Mouse (Mus musculus): ENCODE measurements around the gene Iqub. TPM values are rescaled to one million over a fixed set of nuclear protein-coding genes. Genes with fewer than 3 reads are reported as not detected.
A peak's percentile ranks its signal among the peaks of the same experiment; 100 is the strongest.

Iqub gene
- polyA plus RNA-seq, 1 experiment: not detected

DNA sequence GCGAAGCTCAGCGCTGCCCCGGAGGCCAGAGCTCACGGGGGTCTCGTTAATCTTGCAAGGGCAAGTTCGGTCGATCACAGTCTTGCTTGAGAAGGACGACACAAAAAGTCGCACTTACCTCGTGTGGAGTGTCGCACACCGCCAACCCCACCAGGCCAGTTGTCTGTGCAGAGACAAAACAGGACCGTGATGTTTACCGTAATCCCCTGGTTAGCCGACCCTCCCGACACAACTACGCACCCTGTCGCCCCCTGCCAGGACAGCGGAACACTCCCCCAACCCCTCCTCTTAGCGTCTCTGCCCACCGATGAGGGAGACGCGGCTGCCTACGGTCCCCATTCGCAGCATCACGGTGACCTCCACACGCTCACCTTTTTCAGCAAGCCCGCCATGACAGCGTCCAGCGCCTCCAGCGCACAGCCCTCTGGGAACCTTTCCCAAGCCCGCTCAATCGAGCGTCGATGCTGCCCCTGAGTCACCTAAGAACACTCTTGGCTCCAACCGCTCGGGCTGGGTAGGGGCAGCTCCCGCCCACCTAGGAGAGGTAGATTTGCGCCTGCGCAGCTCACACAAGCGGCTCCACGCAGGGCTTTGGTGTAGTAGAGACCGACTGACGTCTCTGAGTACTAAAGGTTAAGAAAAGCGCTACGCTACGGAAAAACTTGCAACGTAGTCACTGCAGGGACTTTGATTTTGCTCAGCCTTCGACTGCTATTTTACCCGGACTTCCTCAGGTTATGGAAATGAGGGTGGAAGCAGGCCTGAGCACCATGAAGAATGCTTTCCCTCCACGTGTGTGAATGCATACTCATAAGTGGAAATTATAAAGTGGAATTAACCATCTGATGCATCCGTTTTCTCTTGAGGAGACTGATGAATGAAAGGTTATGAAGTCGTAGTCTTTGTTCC lies 12.5 kb upstream of the Iqub start, which contains the start of gene Ndufa5:
Ndufa5 (minus strand) TSS at position 859 of the 909 bp plus-strand sequence.
- no peak for TF ChIP-seq CTCF (IDR thresholded peaks at IDR 0.05; ENCODE audit: control insufficient read depth, insufficient read depth, insufficient read length)
- peak; percentile 43 for TF ChIP-seq MAX (IDR thresholded peaks at IDR 0.05)
- TF ChIP-seq FOSL1 (IDR thresholded peaks at IDR 0.05; ENCODE audit: insufficient read depth, low read length, poor library complexity, severe bottlenecking): peak; percentile 25
- TF ChIP-seq MYOD1 (IDR thresholded peaks at IDR 0.05; ENCODE audit: control insufficient read depth, insufficient read length, low read depth): no peak
- no peak for TF ChIP-seq USF1 (IDR thresholded peaks at IDR 0.05; ENCODE audit: low read depth)
- H3K79me3 ChIP-seq (ENCODE audit: low read depth): peaks cover 7% of the 10 kb centered on the region
- H3ac ChIP-seq (ENCODE audit: control insufficient read depth, insufficient read length, low read depth): peak within 1 kb of the TSS; percentile 99
- no peaks in the 10 kb centered on the region for H3K27me3 ChIP-seq (ENCODE audit: control insufficient read depth, insufficient read depth, insufficient read length)
- peak within 1 kb of the TSS; percentile 68 for H3K4me3 ChIP-seq (ENCODE audit: insufficient read depth, poor library complexity, severe bottlenecking)
- H3K36me3 ChIP-seq (ENCODE audit: control insufficient read depth, insufficient read depth): peaks cover 15% of the 10 kb centered on the region
- peaks cover 31% of the 10 kb centered on the region for H3K79me2 ChIP-seq (ENCODE audit: control insufficient read depth, insufficient read depth)

DNA sequence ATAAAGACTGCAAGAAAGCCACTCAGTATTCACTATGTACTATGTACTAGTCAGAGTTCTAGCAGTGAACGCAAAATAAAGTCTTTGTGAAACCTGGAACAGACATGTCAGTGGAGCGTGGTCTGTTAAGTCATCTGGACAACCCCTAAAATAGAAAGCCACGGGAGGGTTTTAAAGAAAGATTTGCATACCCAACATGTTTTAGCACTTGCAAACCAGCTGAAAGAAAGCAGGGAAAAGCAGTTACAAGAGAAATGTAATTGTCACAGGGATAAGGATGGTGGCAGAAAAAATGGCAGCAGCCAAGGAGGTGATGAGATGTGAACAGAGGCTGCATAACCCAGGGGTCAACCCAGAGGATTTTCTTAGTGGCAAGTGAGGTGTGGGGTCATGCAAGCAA lies 10.8 kb upstream of the Iqub start:
- Histone ChIP-seq H3K36me3 (ENCODE audit: control insufficient read depth, insufficient read depth) (peaks cover 31% of the 10 kb centered on the region), H3K79me2 (ENCODE audit: control insufficient read depth, insufficient read depth) (peaks cover 31% of the 10 kb centered on the region), H3K4me3 (ENCODE audit: insufficient read depth, poor library complexity, severe bottlenecking) (no peak overlapping the region), H3ac (ENCODE audit: control insufficient read depth, insufficient read length, low read depth) (no peak overlapping the region), H3K79me3 (ENCODE audit: low read depth) (peaks cover 7% of the 10 kb centered on the region), H3K27me3 (ENCODE audit: control insufficient read depth, insufficient read depth, insufficient read length) (no peaks in the 10 kb centered on the region)
- TF ChIP-seq MYOG (IDR thresholded peaks at IDR 0.05; ENCODE audit: control insufficient read depth, extremely low read depth, insufficient read length) (no peak), FOSL1 (IDR thresholded peaks at IDR 0.05; ENCODE audit: insufficient read depth, low read length, poor library complexity, severe bottlenecking) (no peak), CEBPB (IDR thresholded peaks at IDR 0.05; ENCODE audit: low read depth) (no peak), MYOD1 (IDR thresholded peaks at IDR 0.05; ENCODE audit: control insufficient read depth, insufficient read length, low read depth) (no peak), USF1 (IDR thresholded peaks at IDR 0.05; ENCODE audit: low read depth) (no peak), MAX (IDR thresholded peaks at IDR 0.05) (no peak), CTCF (IDR thresholded peaks at IDR 0.05; ENCODE audit: control insufficient read depth, insufficient read depth, insufficient read length) (no peak)

DNA sequence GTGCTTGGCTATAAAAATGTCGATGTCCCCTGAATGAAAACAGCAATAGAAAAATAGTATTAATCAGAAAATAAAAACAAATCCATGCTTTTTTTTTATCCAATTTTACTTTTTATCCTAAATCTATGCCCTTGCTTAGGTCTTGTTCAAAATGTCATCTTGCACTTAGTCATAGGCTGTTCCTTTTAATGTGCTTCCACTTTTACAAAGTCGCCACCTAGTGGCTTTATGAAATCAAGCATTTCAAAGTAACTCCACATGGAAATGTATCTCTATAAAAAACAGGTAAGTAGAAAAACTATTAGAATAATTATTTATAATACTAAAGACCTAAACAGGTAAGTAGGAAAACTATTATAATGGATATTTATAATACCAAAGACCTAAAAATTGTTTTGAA lies 1.3 kb upstream of the Iqub start:
- Histone ChIP-seq H3K27me3 (ENCODE audit: control insufficient read depth, insufficient read depth, insufficient read length) (no peaks in the 10 kb centered on the region), H3ac (ENCODE audit: control insufficient read depth, insufficient read length, low read depth) (no peak overlapping the region), H3K79me3 (ENCODE audit: low read depth) (no peaks in the 10 kb centered on the region), H3K4me3 (ENCODE audit: insufficient read depth, poor library complexity, severe bottlenecking) (no peak overlapping the region), H3K79me2 (ENCODE audit: control insufficient read depth, insufficient read depth) (no peaks in the 10 kb centered on the region), H3K36me3 (ENCODE audit: control insufficient read depth, insufficient read depth) (peaks cover 22% of the 10 kb centered on the region)
- TF ChIP-seq CTCF (IDR thresholded peaks at IDR 0.05; ENCODE audit: control insufficient read depth, insufficient read depth, insufficient read length) (no peak), MYOD1 (IDR thresholded peaks at IDR 0.05; ENCODE audit: control insufficient read depth, insufficient read length, low read depth) (no peak), USF1 (IDR thresholded peaks at IDR 0.05; ENCODE audit: low read depth) (no peak), FOSL1 (IDR thresholded peaks at IDR 0.05; ENCODE audit: insufficient read depth, low read length, poor library complexity, severe bottlenecking) (no peak), MAX (IDR thresholded peaks at IDR 0.05) (no peak), CEBPB (IDR thresholded peaks at IDR 0.05; ENCODE audit: low read depth) (no peak), MYOG (IDR thresholded peaks at IDR 0.05; ENCODE audit: control insufficient read depth, extremely low read depth, insufficient read length) (no peak)

DNA sequence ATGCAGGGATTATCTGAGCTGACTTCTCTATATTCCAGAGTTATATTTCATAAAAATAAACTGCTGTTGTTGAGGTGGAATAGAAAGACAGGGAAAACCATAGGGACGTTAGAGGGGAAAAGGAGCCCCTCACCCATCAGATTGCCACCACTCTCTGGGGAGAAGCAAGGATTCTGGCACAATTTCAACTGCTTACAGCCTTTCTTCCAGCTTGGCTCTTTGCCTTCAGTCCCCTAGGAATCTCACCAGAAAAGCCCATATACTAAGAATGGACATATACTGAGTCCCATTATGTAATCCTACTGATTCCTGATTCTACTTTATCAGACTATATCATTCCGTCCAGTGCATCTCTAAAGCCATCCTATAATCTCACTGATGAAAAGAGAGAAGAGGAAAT lies 10.7 kb downstream of the Iqub start:
- Histone ChIP-seq H3K36me3 (ENCODE audit: control insufficient read depth, insufficient read depth) (no peaks in the 10 kb centered on the region), H3K79me3 (ENCODE audit: low read depth) (no peaks in the 10 kb centered on the region), H3K4me3 (ENCODE audit: insufficient read depth, poor library complexity, severe bottlenecking) (no peak overlapping the region), H3K27me3 (ENCODE audit: control insufficient read depth, insufficient read depth, insufficient read length) (no peaks in the 10 kb centered on the region), H3K79me2 (ENCODE audit: control insufficient read depth, insufficient read depth) (no peaks in the 10 kb centered on the region), H3ac (ENCODE audit: control insufficient read depth, insufficient read length, low read depth) (no peak overlapping the region)
- TF ChIP-seq MYOD1 (IDR thresholded peaks at IDR 0.05; ENCODE audit: control insufficient read depth, insufficient read length, low read depth) (no peak), MYOG (IDR thresholded peaks at IDR 0.05; ENCODE audit: control insufficient read depth, extremely low read depth, insufficient read length) (no peak), FOSL1 (IDR thresholded peaks at IDR 0.05; ENCODE audit: insufficient read depth, low read length, poor library complexity, severe bottlenecking) (no peak), USF1 (IDR thresholded peaks at IDR 0.05; ENCODE audit: low read depth) (no peak), CEBPB (IDR thresholded peaks at IDR 0.05; ENCODE audit: low read depth) (no peak), MAX (IDR thresholded peaks at IDR 0.05) (no peak), CTCF (IDR thresholded peaks at IDR 0.05; ENCODE audit: control insufficient read depth, insufficient read depth, insufficient read length) (no peak)

DNA sequence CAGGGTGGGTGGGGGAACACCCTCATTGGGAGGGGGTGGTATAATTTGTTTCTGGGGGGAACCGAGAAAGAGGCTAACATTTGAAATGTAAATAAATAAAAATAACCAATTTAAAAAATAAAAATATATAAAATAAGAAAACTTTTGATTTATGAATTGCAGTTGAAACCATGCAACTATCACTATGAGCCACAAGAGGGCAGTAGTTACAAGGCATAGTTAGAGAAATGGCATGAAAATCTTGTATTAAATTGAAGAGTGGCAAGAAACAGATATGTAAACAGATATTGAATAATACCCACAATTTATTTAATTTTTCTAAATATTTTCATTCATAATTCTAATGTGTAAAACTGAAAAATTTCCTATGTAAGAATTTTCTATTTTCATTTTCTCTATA lies 24.5 kb downstream of the Iqub start:
- Histone ChIP-seq H3ac (ENCODE audit: control insufficient read depth, insufficient read length, low read depth) (no peak overlapping the region), H3K79me2 (ENCODE audit: control insufficient read depth, insufficient read depth) (no peaks in the 10 kb centered on the region), H3K79me3 (ENCODE audit: low read depth) (no peaks in the 10 kb centered on the region), H3K4me3 (ENCODE audit: insufficient read depth, poor library complexity, severe bottlenecking) (no peak overlapping the region), H3K27me3 (ENCODE audit: control insufficient read depth, insufficient read depth, insufficient read length) (no peaks in the 10 kb centered on the region), H3K36me3 (ENCODE audit: control insufficient read depth, insufficient read depth) (no peaks in the 10 kb centered on the region)
- TF ChIP-seq CTCF (IDR thresholded peaks at IDR 0.05; ENCODE audit: control insufficient read depth, insufficient read depth, insufficient read length): no peak
- no peak for TF ChIP-seq MYOG (IDR thresholded peaks at IDR 0.05; ENCODE audit: control insufficient read depth, extremely low read depth, insufficient read length)
- no peak for TF ChIP-seq MAX (IDR thresholded peaks at IDR 0.05)
- no peak for TF ChIP-seq FOSL1 (IDR thresholded peaks at IDR 0.05; ENCODE audit: insufficient read depth, low read length, poor library complexity, severe bottlenecking)
- TF ChIP-seq USF1 (IDR thresholded peaks at IDR 0.05; ENCODE audit: low read depth): no peak
- TF ChIP-seq MYOD1 (IDR thresholded peaks at IDR 0.05; ENCODE audit: control insufficient read depth, insufficient read length, low read depth): no peak
- no peak for TF ChIP-seq CEBPB (IDR thresholded peaks at IDR 0.05; ENCODE audit: low read depth)

Measured in C2C12 (cell line).